Mouse (Mus musculus) 3134 (cell line): Measurements from ENCODE around the gene Rnf181.

Experiments used
- DNase-seq: peaks from one replicate; pipeline ENCODE4 v3.0.0-alpha.2; 2011; ENCODE audit warnings: low spot score; ENCODE audit not compliant: insufficient read length; ENCODE audit errors: extremely low read depth

The Rnf181 gene

GRCm38 (mm10) chr6:72366844-72367443 lies at the start of gene Rnf181:
Rnf181 (minus strand) TSS chr6:72366956.
- no peak for DNase-seq

GRCm38 (mm10) chr6:72415964-72416772 lies 49.4 kb upstream of the Rnf181 start:
- no peak for DNase-seq

- no peak for DNase-seq
These were observed 48.4 kb upstream of the Rnf181 start for GRCm38 (mm10) chr6:72415181-72415580.

- DNase-seq, result peak; percentile 93
These were observed 47.5 kb upstream of the Rnf181 start, which contains the start of gene Ggcx for GRCm38 (mm10) chr6:72414076-72414756. Ggcx (plus strand) TSS chr6:72414308.

GRCm38 (mm10) chr6:72410518-72410917 lies 43.8 kb upstream of the Rnf181 start:
- no peak for DNase-seq

- no peak for DNase-seq
These were observed 43.2 kb upstream of the Rnf181 start for GRCm38 (mm10) chr6:72410003-72410402.

GRCm38 (mm10) chr6:72409567-72409966 lies 42.8 kb upstream of the Rnf181 start:
- no peak for DNase-seq

GRCm38 (mm10) chr6:72407119-72407518 lies 40.4 kb upstream of the Rnf181 start:
- DNase-seq, result peak; percentile 76

GRCm38 (mm10) chr6:72405356-72405755 lies 38.6 kb upstream of the Rnf181 start:
- DNase-seq, result no peak

- peak; percentile 32 for DNase-seq
These were observed 35.1 kb upstream of the Rnf181 start for GRCm38 (mm10) chr6:72401875-72402274.

- no peak for DNase-seq
These were observed 33.2 kb upstream of the Rnf181 start for GRCm38 (mm10) chr6:72399967-72400366.

- no peak for DNase-seq
These were observed 30.1 kb upstream of the Rnf181 start for GRCm38 (mm10) chr6:72396837-72397251.

- DNase-seq, result no peak
These were observed 25.6 kb upstream of the Rnf181 start for GRCm38 (mm10) chr6:72392341-72392740.

GRCm38 (mm10) chr6:72390795-72391521 lies 24.2 kb upstream of the Rnf181 start:
- DNase-seq, result no peak

- peak; percentile 79 for DNase-seq
These were observed 23.4 kb upstream of the Rnf181 start, which contains the start of gene Vamp8 for GRCm38 (mm10) chr6:72389941-72390771. Vamp8 (minus strand) TSS chr6:72390703.

- DNase-seq, result no peak
These were observed 22.8 kb upstream of the Rnf181 start for GRCm38 (mm10) chr6:72389471-72389940.

GRCm38 (mm10) chr6:72388791-72389329 lies 22.1 kb upstream of the Rnf181 start:
- no peak for DNase-seq

- DNase-seq, result no peak
These were observed 21.5 kb upstream of the Rnf181 start for GRCm38 (mm10) chr6:72388266-72388665.

- no peak for DNase-seq
These were observed 21.1 kb upstream of the Rnf181 start for GRCm38 (mm10) chr6:72387816-72388215.
